Mouse (Mus musculus): Measurements from ENCODE around the gene Ppara.

The Ppara gene

DNA sequence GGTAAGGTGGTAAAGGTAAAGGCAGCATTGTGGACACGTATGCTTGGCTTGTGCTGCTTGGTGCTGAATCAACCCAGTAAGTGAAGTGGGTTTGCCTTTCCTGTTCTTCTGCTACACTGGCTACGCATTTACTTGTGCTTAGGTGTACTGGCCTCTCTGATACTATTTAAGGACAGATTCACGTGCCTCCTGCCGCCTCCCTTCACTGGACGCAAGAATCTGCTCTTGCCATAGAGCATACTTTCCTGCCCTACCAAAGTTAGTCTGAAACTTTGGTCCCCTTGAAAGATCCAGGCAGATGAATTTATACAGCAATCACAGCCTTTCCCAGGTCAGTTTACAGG lies 75.7 kb downstream of the Ppara start:
- no peak for DNase-seq

DNA sequence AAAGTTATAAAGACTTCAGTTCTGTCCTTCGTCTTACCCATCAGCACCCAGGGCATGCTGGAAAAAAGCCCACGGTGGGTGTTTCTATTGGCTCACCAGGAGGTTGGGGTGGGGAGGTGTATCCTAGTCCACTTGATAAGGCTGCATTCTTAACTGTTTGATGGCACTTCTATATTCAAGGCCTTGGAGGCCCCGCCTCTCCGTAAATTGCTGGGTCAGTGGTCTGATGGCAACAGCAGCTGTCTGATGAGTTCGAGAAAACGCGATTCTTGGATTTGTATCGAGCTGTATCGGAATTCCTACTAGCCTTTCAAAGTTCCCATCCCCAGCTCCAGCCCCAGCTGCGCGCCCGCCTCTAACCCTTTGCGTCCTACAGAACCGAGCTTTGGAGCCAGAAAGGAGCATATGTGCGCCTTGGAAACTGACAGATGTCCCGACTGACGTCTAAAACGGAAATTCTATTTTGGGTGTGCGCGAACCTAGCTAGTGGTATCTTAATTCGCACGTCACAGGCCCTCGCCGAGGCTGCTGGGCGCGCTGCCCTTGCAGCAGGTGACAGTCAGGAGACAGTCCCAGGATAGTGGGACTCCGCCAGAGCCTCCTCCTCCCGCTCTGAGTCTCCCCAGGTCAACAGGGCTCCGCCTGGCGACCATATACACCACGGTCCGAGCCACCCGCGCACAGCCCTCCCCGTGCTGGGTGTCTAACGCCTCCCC lies 76.2 kb downstream of the Ppara start:
- peak; percentile 97 for DNase-seq

DNA sequence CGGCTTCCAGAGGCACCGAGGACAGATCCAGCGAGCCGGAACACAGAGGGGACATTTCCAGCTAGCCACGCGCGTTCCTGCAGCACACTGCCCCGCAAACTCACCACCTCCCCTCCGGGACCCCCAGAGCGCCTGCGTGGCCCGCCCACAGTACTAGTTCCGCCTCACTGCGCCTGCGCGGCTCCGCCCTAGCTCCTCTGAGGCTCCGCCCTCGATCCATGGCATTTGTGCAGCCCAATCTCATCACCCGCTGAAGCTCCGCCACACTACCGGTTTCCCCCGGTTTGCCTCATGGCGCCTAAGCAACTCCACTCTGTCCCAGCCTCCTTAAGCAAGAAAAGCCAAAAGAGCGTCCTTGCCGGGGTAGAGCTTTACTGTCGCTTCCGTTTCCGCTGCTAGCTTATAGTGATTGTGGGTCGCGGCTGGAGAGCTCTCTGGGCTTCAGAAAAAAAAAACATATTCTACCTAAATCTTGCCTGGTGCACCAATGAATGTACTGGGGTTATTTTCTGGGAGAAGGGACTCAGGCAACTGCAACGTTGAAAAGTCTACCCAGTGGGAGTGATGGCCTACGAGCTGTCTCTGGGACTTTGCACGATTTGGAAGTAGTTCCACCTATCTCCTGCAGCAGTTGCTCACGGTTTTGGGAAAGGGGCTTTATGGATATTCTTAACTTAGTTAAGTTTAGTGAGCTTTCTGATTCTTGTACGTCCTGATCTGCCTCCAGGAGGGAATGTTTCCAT lies 76.9 kb downstream of the Ppara start, which contains the start of gene Cdpf1:
Cdpf1 (minus strand) TSS at position 163 of the 743 bp plus-strand sequence.
- peak; percentile 100 for DNase-seq

DNA sequence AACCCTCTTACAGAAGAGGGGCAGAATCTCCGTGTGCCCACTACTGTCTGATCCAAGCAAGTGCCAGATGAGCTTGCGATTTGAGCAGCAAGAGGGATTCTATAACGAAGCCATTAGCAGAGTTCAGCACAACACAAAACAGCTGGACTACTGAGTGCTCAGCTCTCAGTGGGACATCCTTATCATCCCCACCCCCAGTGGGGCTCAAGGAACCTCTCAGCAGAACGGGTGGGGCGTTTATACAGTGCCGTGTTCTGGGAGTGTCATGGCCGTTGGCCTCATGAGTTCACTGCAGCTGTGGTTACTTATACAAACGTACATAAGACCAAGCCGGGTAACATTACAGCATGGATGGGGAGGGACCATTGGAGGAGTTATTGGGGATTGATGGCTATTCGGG lies 78.6 kb downstream of the Ppara start:
- no peak for DNase-seq

DNA sequence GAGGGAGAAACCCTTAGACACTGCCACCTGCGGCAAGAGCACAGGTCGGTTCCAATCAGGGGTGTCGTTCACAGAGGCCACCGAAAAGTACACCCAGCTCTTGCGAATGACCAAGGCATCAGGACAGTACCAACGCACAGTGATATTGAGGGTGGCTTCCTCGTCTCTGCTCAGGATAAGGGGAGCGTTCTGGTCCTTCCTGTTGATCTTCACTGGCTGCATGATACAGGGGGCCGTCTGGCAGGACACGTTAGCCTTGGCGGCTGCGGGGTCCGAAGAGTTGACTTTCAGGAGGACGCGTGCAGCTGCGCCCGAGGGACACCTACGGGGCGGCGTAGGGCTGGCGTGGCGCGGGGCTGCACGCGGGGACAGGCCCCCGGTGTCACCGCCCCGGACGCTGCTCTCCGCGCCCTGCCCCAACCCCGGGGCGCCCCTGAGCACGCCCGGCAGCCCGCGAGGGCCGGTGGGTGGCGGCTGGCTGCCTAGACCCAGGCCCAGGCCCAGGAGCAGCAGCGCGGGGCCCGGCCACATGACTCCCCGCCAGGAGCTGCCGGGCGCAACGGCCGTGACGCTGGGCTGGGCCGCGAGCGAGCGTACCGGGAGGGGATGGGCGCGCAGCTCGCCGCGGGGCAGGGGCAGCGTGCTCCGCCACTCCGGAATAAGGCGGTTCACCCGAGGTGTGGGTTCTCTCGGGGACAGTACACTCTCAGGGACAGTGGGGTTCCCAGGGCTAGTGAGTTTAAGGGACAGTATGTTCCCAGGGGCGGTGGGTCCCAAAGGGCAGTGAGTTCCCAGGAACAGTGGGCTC lies 86.6 kb downstream of the Ppara start, which contains the start of gene Pkdrej:
Pkdrej (minus strand) TSS at position 532 of the 808 bp plus-strand sequence.
- DNase-seq: peak; percentile 95

DNA sequence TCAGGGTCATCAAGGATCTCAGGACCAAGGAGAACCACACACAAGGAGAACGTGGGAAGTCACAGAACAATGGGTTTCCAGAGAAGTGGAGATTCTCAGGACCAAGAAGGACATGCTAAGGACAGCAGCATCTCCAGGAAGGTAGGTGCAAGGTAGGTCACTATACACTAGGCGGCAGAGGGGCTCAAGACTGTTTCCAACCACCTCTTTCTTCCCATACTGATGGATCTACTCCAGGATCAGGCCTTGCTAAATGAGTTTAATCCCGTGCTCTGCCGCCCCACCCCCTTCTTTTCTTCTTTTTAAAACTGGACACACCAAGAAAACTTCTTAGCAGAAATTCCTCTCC lies 87.2 kb downstream of the Ppara start:
- DNase-seq: no peak

DNA sequence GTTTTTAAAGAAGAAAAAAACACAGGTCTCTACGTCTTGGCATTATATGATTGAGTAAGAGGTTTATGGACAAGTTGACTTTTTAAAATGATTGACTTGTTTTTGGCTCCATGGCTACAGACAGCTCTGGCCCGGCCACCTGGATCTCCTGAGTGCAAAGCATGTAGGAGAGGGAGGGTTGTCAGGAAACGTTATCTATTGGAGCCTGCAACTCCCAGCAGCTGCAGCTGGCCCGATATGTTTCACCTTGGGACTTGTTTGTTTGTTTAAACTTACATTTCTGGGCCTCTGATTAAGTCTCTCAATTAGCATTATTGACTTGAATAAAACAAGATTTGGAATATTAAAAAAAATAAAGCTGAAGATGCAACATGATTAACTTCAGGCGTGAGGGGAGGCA lies 91.9 kb downstream of the Ppara start:
- no peak for DNase-seq

DNA sequence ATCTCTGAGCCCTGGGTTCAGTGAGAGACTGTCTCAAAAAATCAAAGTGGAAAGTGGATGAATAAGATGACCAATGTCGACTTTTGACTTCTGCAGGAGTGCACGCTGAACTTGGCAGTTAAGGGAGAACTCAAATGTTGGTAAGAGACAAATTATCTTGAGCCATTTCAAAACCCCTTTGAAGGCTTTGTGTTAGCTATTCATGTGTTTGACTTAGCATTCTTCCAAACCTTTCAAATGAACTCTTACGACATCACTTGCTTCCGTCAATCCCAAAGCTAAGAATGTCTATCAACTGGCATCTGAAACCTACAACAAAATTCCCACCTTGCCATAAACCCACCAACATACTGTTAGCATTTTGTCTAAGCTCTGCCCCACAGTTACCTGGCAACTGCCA lies 93.3 kb downstream of the Ppara start:
- DNase-seq: no peak

DNA sequence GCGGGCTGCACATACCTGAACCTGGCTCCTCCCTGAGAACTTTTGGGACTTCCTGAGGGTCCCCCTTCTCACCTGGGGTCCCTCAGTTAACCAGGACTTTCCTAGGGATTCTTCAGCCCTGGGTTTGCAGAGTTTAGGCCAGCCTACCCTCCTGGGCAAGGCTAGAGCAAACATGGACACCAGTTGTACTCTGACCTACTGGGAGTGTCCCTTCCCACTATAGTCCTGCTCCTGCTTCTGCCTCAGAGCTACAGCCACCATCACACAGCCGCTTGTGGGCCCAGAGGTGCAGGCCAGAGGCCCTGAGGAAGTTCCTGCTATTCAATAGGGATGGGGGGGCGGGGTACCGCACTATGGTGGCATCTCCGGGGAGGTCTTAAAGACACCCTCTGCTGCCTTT lies 94.7 kb downstream of the Ppara start:
- DNase-seq: no peak

DNA sequence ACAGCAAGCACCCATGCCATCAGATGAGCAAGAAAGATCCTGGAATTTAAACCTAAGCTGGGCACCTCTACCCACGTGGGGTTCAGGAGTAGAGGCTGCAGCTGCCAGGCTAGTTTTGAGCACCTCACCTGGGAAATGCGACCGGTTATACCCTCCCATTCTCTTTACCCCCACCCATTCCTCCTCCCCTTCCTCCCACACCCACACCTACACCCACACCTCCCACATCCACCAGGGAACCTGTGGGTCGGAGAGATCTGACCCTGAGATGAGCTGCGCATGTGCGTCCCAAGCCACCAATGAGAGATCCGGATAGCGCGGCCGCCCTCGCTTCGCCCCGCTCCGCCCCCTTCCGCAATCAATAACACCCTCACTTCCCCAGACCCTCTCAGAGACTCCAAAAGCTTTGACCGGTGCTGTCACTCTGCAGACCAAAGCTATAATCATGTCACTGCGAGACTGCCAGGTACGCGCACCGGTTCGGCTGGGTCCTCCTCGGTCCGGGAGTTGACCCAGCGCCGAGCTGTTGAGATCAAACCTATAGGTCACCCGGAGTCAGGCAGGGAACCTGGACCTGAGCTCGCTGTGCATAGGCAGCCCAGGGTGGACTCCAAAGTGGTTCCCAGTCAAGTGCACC lies 97.3 kb downstream of the Ppara start, which contains the start of gene Ttc38:
Ttc38 (plus strand) TSS at position 353 of the 637 bp plus-strand sequence.
- DNase-seq: peak; percentile 100

DNA sequence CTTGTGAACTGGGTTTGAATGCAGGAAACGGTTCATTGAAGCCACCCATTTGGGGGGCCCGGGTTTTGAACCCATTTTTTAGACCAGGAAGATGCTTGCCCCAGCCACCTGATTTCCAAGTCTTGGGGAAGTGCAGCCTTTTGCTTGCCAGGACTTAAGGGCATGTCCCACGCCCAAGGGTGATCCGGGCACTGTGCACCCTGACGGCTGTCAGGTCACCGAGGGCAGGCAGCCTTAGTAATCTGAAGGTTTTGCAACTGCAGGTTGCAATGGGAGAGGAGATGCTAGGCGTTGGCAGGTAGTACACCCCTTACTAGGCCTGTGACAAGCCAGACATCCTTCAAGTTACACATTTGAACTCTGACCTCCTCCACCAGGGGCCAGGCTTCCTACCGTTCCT lies 97.8 kb downstream of the Ppara start:
- DNase-seq: no peak

DNA sequence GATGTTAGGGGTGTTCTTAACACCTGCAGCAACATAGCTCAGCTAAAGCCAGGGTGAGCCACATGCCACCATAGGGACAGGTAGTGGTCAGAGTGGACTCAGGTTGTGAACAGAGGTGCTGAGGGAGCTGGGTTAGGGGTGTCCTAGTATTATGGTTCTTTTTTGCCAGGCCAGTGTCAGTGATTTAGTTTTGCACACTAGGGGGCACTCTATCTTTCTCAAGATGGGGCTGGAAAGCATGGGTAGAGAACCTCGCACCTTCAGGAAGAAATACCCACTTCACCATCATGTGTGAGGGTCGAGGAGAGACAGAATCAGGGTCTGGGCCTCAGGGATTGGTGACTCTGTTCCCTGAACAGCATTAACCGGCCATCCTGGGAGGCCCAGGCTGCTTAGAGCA lies 100.6 kb downstream of the Ppara start:
- no peak for DNase-seq

DNA sequence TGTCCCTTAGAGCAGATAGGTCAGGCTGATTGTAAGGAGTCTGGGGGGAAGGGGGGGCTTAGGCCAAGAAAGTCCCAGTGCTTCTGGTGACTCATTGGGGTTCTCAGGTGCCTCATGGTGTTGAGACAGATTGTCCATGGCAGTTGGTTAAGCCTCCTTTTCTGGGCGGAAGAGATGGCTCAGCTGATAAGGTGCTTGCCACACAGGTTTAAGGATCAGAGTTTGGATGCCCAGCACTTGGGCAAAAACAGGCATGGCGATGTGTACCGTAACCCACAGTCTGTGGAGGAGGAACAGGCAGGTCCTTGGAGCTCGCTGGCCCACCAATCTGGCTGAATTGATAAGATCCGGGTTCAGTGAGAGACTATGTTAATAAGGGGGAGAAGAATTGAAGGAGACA lies 102.1 kb downstream of the Ppara start:
- DNase-seq: no peak

DNA sequence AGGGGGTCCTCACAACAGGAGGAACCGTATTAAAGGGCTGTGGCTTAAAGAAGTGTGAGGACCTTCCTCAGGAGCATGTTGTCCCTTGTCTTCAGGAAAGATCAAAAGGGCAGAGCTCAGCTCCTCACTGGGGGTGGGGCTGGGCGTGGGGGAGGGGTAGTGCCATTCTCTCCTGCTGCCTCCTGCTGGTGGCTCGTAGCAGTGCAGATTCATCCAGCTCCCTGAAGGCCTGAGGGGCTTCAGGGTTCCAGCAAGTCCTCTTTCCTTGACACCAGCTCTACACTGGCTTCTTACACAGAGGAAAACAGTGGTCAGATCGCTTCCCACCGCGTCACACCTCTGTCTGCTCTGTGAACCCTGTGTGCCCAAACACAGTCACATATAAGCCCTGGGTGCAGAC lies 106.2 kb downstream of the Ppara start:
- no peak for DNase-seq

DNA sequence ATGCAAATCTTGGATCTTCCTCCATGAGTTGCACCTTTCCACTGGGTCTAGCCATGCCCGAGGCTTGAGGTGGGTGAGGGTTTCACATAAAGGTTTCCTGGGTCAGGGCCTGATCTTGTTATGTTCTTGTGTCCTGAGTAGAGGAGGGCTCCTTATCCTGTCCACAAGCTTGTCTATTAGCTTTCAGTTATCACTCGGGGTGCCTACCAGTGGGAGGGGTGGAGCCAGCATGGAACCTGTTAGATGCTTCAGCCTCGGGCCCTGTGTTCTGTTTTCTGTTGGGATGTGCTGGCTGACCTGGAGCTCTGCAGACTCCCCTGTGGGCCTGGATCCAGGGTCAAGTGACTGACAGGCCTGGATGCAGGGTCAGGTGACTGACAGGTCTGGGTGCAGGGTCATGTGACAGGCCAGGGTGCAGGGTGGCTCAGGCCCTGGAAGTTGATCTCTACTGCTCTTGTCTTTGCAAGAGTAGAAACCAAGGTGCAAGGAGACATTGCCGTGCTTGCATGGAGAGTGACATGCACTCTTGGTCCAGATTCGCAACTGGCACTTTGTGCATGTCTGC lies 107.1 kb downstream of the Ppara start:
- DNase-seq: no peak

DNA sequence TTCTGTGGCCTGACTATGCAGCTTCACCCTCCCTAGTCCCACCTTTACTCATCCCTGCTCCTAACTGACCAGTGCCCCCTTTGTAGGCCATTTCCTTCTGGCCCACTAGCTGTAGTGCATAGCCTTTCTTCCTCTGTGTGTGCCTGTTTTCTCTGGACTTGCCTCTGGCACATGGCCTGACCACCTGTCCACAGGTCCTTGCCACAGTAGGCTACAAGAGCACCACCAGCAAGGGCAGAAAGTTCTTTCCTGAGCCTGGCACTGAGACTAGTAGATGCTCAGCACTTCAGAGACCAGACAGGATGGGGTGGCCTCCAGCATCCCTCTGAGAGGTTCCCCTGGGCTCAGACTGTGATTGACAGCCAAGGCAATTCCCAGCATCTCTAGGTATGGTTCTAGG lies 110.3 kb downstream of the Ppara start:
- no peak for DNase-seq

DNA sequence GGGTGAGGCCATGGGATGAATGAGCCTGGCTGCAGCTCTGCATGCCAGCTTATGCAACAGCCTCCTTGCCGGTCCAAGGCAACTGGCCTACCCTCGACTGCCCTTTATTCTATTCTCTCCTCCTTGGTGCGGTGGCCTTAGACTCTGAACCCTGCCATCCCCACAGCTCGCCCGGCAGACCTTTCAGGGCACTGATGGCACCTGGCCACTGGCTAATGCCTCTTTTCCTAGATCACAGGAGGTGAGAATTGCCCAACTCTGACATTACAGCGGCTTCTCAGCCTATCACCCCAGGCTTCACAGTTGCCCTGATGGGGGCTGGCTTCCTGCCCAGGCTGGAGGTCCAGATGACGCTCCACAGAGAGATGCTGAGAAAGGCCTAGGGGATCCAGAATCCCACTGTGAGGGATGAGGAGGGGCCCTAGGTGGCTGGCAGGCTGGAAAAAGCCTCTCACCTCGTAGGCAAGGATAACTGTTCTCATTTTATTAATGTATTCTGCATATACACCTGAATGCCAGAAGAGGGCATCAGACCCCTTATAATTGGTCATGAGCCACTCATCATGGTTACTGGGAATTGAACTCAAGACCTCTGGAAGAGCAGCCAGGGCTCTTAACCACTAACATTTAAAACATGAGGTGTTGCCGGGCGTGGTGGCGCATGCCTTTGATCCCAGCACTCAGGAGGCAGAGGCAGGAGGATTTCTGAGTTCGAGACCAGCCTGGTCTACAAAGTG lies 117.0 kb downstream of the Ppara start:
- no peak for DNase-seq
